Mouse (Mus musculus) c-Kit-negative CD71-positive TER-119-positive erythroid progenitor cells, embryonic 14.5 days (primary cell): Measurements from ENCODE around the gene Slc39a3.
A peak's percentile ranks its signal among the peaks of the same experiment; 100 is the strongest.
"Not testable (repeated sequence)": the region's sequence is repeated elsewhere in the genome, so short reads cannot be mapped to it uniquely, and the experiment has no call there.

Experiments used
- DNase-seq: peaks from one replicate; pipeline ENCODE4 v3.0.0-alpha.2; 2013; ENCODE audit warnings: low read depth, low spot score

Gene Slc39a3

GRCm38 (mm10) chr10:81045246-81045645 is 8.0 kb upstream of the Slc39a3 start:
- DNase-seq = not testable (repeated sequence)

GRCm38 (mm10) chr10:81041458-81042175 is 4.4 kb upstream of the Slc39a3 start:
- peak; percentile 42 for DNase-seq

GRCm38 (mm10) chr10:81036251-81036650 is 975 bp downstream of the Slc39a3 start:
- DNase-seq = no peak

- DNase-seq = no peak
Observed at GRCm38 (mm10) chr10:81033586-81033985, 3.6 kb downstream of the Slc39a3 start.

- no peak for DNase-seq
Observed at GRCm38 (mm10) chr10:81029031-81029430, 8.2 kb downstream of the Slc39a3 start.

- DNase-seq = no peak
Observed at GRCm38 (mm10) chr10:81028219-81028618, 9.0 kb downstream of the Slc39a3 start.

- DNase-seq = no peak
Observed at GRCm38 (mm10) chr10:81027331-81027730, 9.9 kb downstream of the Slc39a3 start.

- DNase-seq = no peak
Observed at GRCm38 (mm10) chr10:81026857-81027256, 10.4 kb downstream of the Slc39a3 start.

GRCm38 (mm10) chr10:81025639-81026275 is 11.5 kb downstream of the Slc39a3 start, which contains the start of gene Diras1:
TSS of gene Diras1 (minus strand) at chr10:81025662.
- DNase-seq = no peak

- DNase-seq = no peak
Observed at GRCm38 (mm10) chr10:81025047-81025621, 12.1 kb downstream of the Slc39a3 start.

- no peak for DNase-seq
Observed at GRCm38 (mm10) chr10:81024346-81024937, 12.8 kb downstream of the Slc39a3 start.

GRCm38 (mm10) chr10:81022744-81023143 is 14.5 kb downstream of the Slc39a3 start:
- no peak for DNase-seq

GRCm38 (mm10) chr10:81021547-81022110 is 15.6 kb downstream of the Slc39a3 start:
- no peak for DNase-seq

- DNase-seq = no peak
Observed at GRCm38 (mm10) chr10:81020207-81020606, 17.0 kb downstream of the Slc39a3 start.

GRCm38 (mm10) chr10:81019687-81020086 is 17.5 kb downstream of the Slc39a3 start:
- DNase-seq = no peak

- no peak for DNase-seq
Observed at GRCm38 (mm10) chr10:81018326-81018725, 18.9 kb downstream of the Slc39a3 start.

- no peak for DNase-seq
Observed at GRCm38 (mm10) chr10:81016645-81017044, 20.6 kb downstream of the Slc39a3 start.

GRCm38 (mm10) chr10:81015666-81016065 is 21.6 kb downstream of the Slc39a3 start:
- no peak for DNase-seq

GRCm38 (mm10) chr10:81014393-81015384 is 22.5 kb downstream of the Slc39a3 start, which contains the start of gene Gng7:
TSS of gene Gng7 (minus strand) at chr10:81014945.
- peak; percentile 56 for DNase-seq

GRCm38 (mm10) chr10:81010851-81011250 is 26.4 kb downstream of the Slc39a3 start:
- DNase-seq = no peak

- no peak for DNase-seq
Observed at GRCm38 (mm10) chr10:81007240-81007639, 30.0 kb downstream of the Slc39a3 start.
